Mouse (Mus musculus) liver, postnatal 0 days (tissue): ENCODE data around the gene Syngap1.

ENCODE experiments used
- CTCF ChIP-seq: sonication (generic); IDR thresholded peaks from 2 replicates; pipeline ENCODE4 v1.5.1; 2016; ENCODE audit warnings: antibody characterized with exemption, low read depth
- EP300 ChIP-seq: IDR thresholded peaks from 2 replicates; pipeline ENCODE4 v1.6.1; 2016; ENCODE audit warnings: antibody characterized with exemption, low read depth, mild to moderate bottlenecking

DNA sequence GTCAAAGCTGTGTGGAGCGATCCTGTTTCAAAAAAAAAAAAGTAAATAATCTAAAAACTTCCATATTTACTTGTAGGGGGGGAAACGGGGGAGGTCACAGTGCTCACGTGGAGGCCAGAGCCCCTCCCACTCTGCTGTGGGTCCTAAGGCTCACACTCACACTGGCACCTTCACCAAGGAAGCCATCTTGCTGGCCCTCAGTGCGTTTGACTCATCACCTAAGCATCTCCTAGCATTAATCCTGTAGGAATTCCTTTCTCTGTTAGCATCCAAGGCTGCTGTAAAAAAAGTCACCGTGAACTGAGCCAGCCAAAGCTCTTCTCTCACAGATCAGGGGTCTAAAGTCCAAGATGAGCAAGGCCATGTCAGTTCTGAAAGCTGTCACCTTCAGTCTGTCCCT lies 15.3 kb downstream of the Syngap1 start:
- TF ChIP-seq EP300 (no peak), CTCF (no peak)
